ENCODE assay signal across 30 mouse cellular contexts in genomic region chr19:36133731-36134130, GRCm38 (mm10). TPM values are rescaled to one million over a fixed set of nuclear protein-coding genes. Genes with fewer than 3 reads are reported as not detected.
DNase-seq lines count a peak whose midpoint lies in the region; ATAC-seq and TF ChIP-seq lines count a peak whose summit lies in the region.
"Had no signal": no experiment of that assay in that cellular context is flagged by ENCODE, and none has a peak within 500 bp of the region (broad histone marks: within the 10 kb centered on the region; RNA-seq: fewer than 3 reads in every experiment).

No protein-coding gene starts in this region.

- peaks cover 32% of the 10 kb centered on the region for H3K4me1 ChIP-seq in heart, embryonic 10.5 days
- H3K4me1 ChIP-seq in heart, adult 2 months (ENCODE audit: control insufficient read depth, insufficient read depth, low read length) = peaks cover 1% of the 10 kb centered on the region
- peaks cover 24% of the 10 kb centered on the region for H3K4me1 ChIP-seq in heart, embryonic 15.5 days (replicated peaks)
- no peaks in the 10 kb centered on the region for H3K4me1 ChIP-seq in midbrain, embryonic 11.5 days (ENCODE audit: control insufficient read depth, insufficient read depth, low read length)
- no peaks in the 10 kb centered on the region for H3K4me1 ChIP-seq in midbrain, embryonic 10.5 days
- H3K4me1 ChIP-seq: forebrain, embryonic 13.5 days had no signal

- H3K79me2 ChIP-seq in heart, adult 2 months (replicated peaks; ENCODE audit: control insufficient read depth, insufficient read depth, low read length) = no peaks in the 10 kb centered on the region

- no peaks in the 10 kb centered on the region for H3K27me3 ChIP-seq in heart, embryonic 10.5 days (ENCODE audit: insufficient read depth, poor library complexity, severe bottlenecking)
- no peaks in the 10 kb centered on the region for H3K27me3 ChIP-seq in heart, adult 2 months (ENCODE audit: control insufficient read depth, insufficient read depth, low read length)
- H3K27me3 ChIP-seq in heart, embryonic 15.5 days = no peaks in the 10 kb centered on the region
- no peaks in the 10 kb centered on the region for H3K27me3 ChIP-seq in midbrain, embryonic 11.5 days (ENCODE audit: control insufficient read depth, insufficient read depth, low read length)
- H3K27me3 ChIP-seq in midbrain, embryonic 10.5 days (ENCODE audit: low read depth, poor library complexity, severe bottlenecking) = no peaks in the 10 kb centered on the region
- H3K27me3 ChIP-seq: forebrain, embryonic 13.5 days; hindbrain, embryonic 13.5 days; limb, embryonic 15.5 days; liver, embryonic 13.5 days; Patski had no signal

- H3K9ac ChIP-seq in heart, adult 2 months (ENCODE audit: low read depth, low read length) = no peak overlapping the region
- H3K9ac ChIP-seq in heart, embryonic 15.5 days = no peak overlapping the region
- H3K9ac ChIP-seq in midbrain, embryonic 11.5 days (ENCODE audit: low read length) = no peak overlapping the region
- H3K9ac ChIP-seq: forebrain, embryonic 13.5 days; hindbrain, embryonic 13.5 days; limb, embryonic 15.5 days; liver, embryonic 13.5 days had no signal

- 24% methylated on average over 5 of the region's 5 CpGs for WGBS in heart, embryonic 10.5 days
- 31% methylated on average over 5 of the region's 5 CpGs for WGBS in heart, adult 2 months
- 19% methylated on average over 5 of the region's 5 CpGs for WGBS in heart, embryonic 15.5 days
- WGBS in midbrain, embryonic 11.5 days = 70% methylated on average over 5 of the region's 5 CpGs
- 80% methylated on average over 5 of the region's 5 CpGs for WGBS in midbrain, embryonic 10.5 days

- no peaks in the 10 kb centered on the region for H3K36me3 ChIP-seq in heart, embryonic 10.5 days
- H3K36me3 ChIP-seq in heart, adult 2 months (ENCODE audit: control insufficient read depth, insufficient read depth, low read length) = no peaks in the 10 kb centered on the region
- no peaks in the 10 kb centered on the region for H3K36me3 ChIP-seq in heart, embryonic 15.5 days
- no peaks in the 10 kb centered on the region for H3K36me3 ChIP-seq in midbrain, embryonic 11.5 days (ENCODE audit: control insufficient read depth, insufficient read depth, low read length)
- H3K36me3 ChIP-seq in midbrain, embryonic 10.5 days = no peaks in the 10 kb centered on the region
- H3K36me3 ChIP-seq: G1E; hindbrain, embryonic 13.5 days; limb, embryonic 10.5 days; limb, embryonic 15.5 days; liver, embryonic 13.5 days had no signal

- H3K27ac ChIP-seq in heart, embryonic 10.5 days = peak overlapping the region; percentile 79
- H3K27ac ChIP-seq in heart, adult 2 months = no peak overlapping the region
- H3K27ac ChIP-seq in heart, embryonic 15.5 days = peak overlapping the region; percentile 63
- no peak overlapping the region for H3K27ac ChIP-seq in midbrain, embryonic 11.5 days (ENCODE audit: low read depth, low read length)
- no peak overlapping the region for H3K27ac ChIP-seq in midbrain, embryonic 10.5 days (replicated peaks)
- H3K27ac ChIP-seq: forebrain, embryonic 13.5 days; hindbrain, embryonic 13.5 days; limb, embryonic 10.5 days; limb, embryonic 15.5 days; liver, embryonic 13.5 days had no signal

- no peak for TF ChIP-seq POLR2A in heart, adult 2 months (IDR thresholded peaks at IDR 0.05; ENCODE audit: insufficient read depth, low read depth, low read length)

- no peak overlapping the region for H3K4me2 ChIP-seq in heart, embryonic 15.5 days
- no peak overlapping the region for H3K4me2 ChIP-seq in midbrain, embryonic 11.5 days
- H3K4me2 ChIP-seq: forebrain, embryonic 13.5 days; hindbrain, embryonic 13.5 days; limb, embryonic 15.5 days; liver, embryonic 13.5 days had no signal

- intact Hi-C loops in heart, adult 2 months (cut with DNase I) = no loop called here

- TF ChIP-seq CTCF in heart, adult 2 months (IDR thresholded peaks at IDR 0.05) = no peak

- ATAC-seq in heart, embryonic 15.5 days (replicated peaks; ENCODE audit: insufficient number of reproducible peaks, insufficient read depth, low FRiP score, low read depth) = no peak
- ATAC-seq in midbrain, embryonic 11.5 days (ENCODE audit: low FRiP score) = no peak
- ATAC-seq: forebrain, embryonic 13.5 days; lung, postnatal 0 days; midbrain, embryonic 16.5 days; Patski had no signal

- H3K9me3 ChIP-seq in heart, embryonic 10.5 days = no peaks in the 10 kb centered on the region
- no peaks in the 10 kb centered on the region for H3K9me3 ChIP-seq in heart, embryonic 15.5 days (replicated peaks)
- no peaks in the 10 kb centered on the region for H3K9me3 ChIP-seq in midbrain, embryonic 11.5 days (ENCODE audit: control insufficient read depth, low read length)
- no peaks in the 10 kb centered on the region for H3K9me3 ChIP-seq in midbrain, embryonic 10.5 days (replicated peaks)
- H3K9me3 ChIP-seq: forebrain, embryonic 13.5 days; G1E; hindbrain, embryonic 13.5 days; limb, embryonic 10.5 days; limb, embryonic 15.5 days; liver, embryonic 13.5 days had no signal

- TF ChIP-seq EP300 in heart, adult 2 months (IDR thresholded peaks at IDR 0.05; ENCODE audit: insufficient read depth, low read depth, low read length) = no peak

- H3K4me3 ChIP-seq in heart, embryonic 10.5 days = no peak overlapping the region
- H3K4me3 ChIP-seq in heart, adult 2 months = no peak overlapping the region
- no peak overlapping the region for H3K4me3 ChIP-seq in heart, embryonic 15.5 days
- no peak overlapping the region for H3K4me3 ChIP-seq in midbrain, embryonic 11.5 days (ENCODE audit: low read depth, low read length)
- no peak overlapping the region for H3K4me3 ChIP-seq in midbrain, embryonic 10.5 days
- H3K4me3 ChIP-seq: forebrain, embryonic 13.5 days; hindbrain, embryonic 13.5 days; limb, embryonic 10.5 days; limb, embryonic 15.5 days; liver, embryonic 13.5 days had no signal

- DNase-seq in heart, embryonic 10.5 days (ENCODE audit: low spot score) = peak; percentile 78
- no peak for DNase-seq in heart, adult 2 months
- DNase-seq in heart, adult 9 months (ENCODE audit: low spot score in 2 of 2) = no peak
- peak; percentile 57 for DNase-seq in midbrain, embryonic 11.5 days (ENCODE audit: low spot score, missing footprints)
- DNase-seq in midbrain, embryonic 10.5 days (ENCODE audit: low spot score) = no peak
- no peak for DNase-seq in spleen, postnatal 10 days (ENCODE audit: low spot score in 2 of 2)
- DNase-seq: adrenal gland, postnatal 25 days; cerebellum, adult 18-20 months; cerebellum, postnatal 10 days; gastrocnemius, postnatal 10 days; kidney, adult 11 months; kidney, postnatal 14 days; layer of hippocampus, adult 9-11 months; liver, embryonic 13.5 days; lung, adult 18-20 months; right cerebral cortex, adult 18-20 months; spleen, adult 18-20 months; thymus, postnatal 4 days had no signal

RNA-seq across cellular contexts. Expression of gene Ankrd1, which starts 13.8 kb away (rescaled TPM):
- polyA plus RNA-seq in heart, embryonic 10.5 days (2016; fragmentation: Nextera tagmentation; extraction: Ambion mirVana) = 212 and 390 TPM in 2 replicates
- total RNA-seq in heart, adult 2 months (2021) = 100 to 1,000 TPM; 383 to 550 TPM
- 316 and 466 TPM in 2 replicates for polyA plus RNA-seq in heart, adult 2 months (2012; rRNA removed)
- 354 and 528 TPM in 2 replicates for polyA plus RNA-seq in heart, embryonic 15.5 days (2015; fragmentation: Nextera tagmentation; extraction: Ambion mirVana)
- polyA plus RNA-seq in midbrain, embryonic 11.5 days (2014; fragmentation: Nextera tagmentation; extraction: Ambion mirVana) = not detected in 2 replicates
- 0.07 TPM in 1 of 2 replicates, not detected in the other for polyA plus RNA-seq in midbrain, embryonic 10.5 days (2016; fragmentation: Nextera tagmentation; extraction: Ambion mirVana)
- total RNA-seq: adrenal gland, postnatal 25 days; granulocyte monocyte progenitor cell, adult 5-6 weeks; neutrophil, adult 5-6 weeks had no signal
- polyA plus RNA-seq: forebrain, embryonic 13.5 days; G1E; midbrain, embryonic 16.5 days; testis, adult 2 months had no signal

RNA-seq across cellular contexts. Expression of gene Rpp30, which starts 50.2 kb away (rescaled TPM):
- 61.1 and 72.2 TPM in 2 replicates for polyA plus RNA-seq in heart, embryonic 10.5 days (2016; fragmentation: Nextera tagmentation; extraction: Ambion mirVana)
- 10 to 100 TPM; 11.9 to 12.7 TPM for total RNA-seq in heart, adult 2 months (2021)
- polyA plus RNA-seq in heart, adult 2 months (2012; rRNA removed) = 5.3 and 10.2 TPM in 2 replicates
- 44.2 and 45.3 TPM in 2 replicates for polyA plus RNA-seq in heart, embryonic 15.5 days (2015; fragmentation: Nextera tagmentation; extraction: Ambion mirVana)
- polyA plus RNA-seq in midbrain, embryonic 11.5 days (2014; fragmentation: Nextera tagmentation; extraction: Ambion mirVana) = 112 and 123 TPM in 2 replicates
- polyA plus RNA-seq in midbrain, embryonic 10.5 days (2016; fragmentation: Nextera tagmentation; extraction: Ambion mirVana) = 118 and 123 TPM in 2 replicates

Comparison
In these comparisons a context has a peak if more than half of its experiments do, and no peak if none do; other contexts are left out.
1. DNase-seq: peak in heart, embryonic 10.5 days (single experiment) and midbrain, embryonic 11.5 days (single experiment); none in heart, adult 2 months (0 of 2), heart, adult 9 months (0 of 2), midbrain, embryonic 10.5 days (single experiment) and spleen, postnatal 10 days (0 of 2).
2. H3K27ac ChIP-seq: peak in heart, embryonic 10.5 days (single experiment) and heart, embryonic 15.5 days (single experiment); none in heart, adult 2 months (single experiment), midbrain, embryonic 11.5 days (single experiment) and midbrain, embryonic 10.5 days (single experiment).
3. RNA of gene Ankrd1, which starts 13.8 kb away (polyA plus RNA-seq): 354 to 528 TPM in heart, embryonic 15.5 days, 316 to 466 TPM in heart, adult 2 months and 212 to 390 TPM in heart, embryonic 10.5 days; 0.07 TPM in midbrain, embryonic 10.5 days and not detected in midbrain, embryonic 11.5 days; every median in the first group is over 100 times any median in the second.